Mouse (Mus musculus) lung, postnatal 25 days (tissue): ENCODE results near the gene Casp8.
A peak's percentile ranks its signal among the peaks of the same experiment; 100 is the strongest.
"Not testable (repeated sequence)": the region's sequence is repeated elsewhere in the genome, so short reads cannot be mapped to it uniquely, and the experiment has no call there.

Experiments used
- DNase-seq: peaks from one replicate; pipeline ENCODE4 v3.0.0; 2022; ENCODE audit warnings: low spot score

Casp8 gene

DNA sequence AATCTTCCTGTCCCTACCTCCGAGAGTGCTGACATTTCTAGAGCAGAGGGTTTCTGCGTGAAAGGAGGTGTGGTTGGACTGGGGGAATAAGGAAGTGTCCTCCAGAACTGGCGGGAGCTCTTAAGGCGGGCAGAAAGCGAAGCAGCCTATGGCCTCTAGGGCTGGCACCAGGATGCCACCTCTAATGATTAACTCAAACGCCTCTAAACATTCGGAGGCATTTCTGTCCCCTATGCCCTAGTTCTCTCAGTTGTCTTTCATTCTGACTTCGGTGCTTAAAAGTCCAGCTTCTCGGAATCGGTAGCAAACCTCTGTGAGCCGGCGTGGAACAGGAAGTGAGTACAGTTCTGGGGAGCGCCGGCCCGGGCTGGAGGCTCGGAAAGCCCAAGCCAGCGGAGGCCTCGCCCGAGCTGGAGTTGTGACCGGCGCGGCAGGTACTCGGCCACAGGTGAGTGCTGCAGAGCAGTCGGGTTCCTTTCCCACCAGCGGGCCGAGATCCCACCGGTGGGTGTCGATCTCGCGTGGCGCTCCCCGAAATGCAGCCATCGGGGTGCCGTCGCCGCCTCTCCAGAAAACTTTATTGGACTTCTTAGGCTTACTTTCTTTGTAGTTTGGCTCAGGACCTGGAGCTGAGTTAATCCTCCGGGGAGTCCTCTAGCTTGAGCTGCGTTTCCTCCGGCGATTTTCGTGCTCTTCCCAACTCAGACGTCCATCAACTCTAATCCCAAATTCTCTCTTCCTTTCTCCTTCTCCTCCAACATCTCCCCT lies at the start of gene Casp8:
TSS of gene Casp8 (plus strand) at position 84 of the 768 bp plus-strand sequence.
- peak; percentile 75 for DNase-seq

DNA sequence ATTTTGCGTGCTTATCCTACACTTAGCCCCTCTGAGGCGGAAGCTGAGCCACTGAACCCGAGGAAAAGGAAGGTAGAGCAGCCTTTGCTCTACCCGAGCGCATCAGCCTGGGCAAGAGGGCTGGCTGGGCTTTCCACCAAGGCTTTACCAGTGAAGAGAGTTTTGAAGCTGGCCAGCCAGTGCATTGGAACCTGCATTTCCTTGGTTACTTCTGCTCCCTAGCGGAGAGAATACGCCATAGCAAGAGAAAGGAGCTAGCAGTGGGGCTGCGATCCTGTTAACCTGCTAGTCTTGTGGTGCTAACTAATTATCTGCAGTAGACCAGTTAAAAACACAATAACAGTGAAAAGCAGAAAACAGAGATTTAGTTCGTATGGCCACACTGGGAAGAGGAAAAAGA lies 48.3 kb upstream of the Casp8 start:
- DNase-seq, result peak; percentile 37

DNA sequence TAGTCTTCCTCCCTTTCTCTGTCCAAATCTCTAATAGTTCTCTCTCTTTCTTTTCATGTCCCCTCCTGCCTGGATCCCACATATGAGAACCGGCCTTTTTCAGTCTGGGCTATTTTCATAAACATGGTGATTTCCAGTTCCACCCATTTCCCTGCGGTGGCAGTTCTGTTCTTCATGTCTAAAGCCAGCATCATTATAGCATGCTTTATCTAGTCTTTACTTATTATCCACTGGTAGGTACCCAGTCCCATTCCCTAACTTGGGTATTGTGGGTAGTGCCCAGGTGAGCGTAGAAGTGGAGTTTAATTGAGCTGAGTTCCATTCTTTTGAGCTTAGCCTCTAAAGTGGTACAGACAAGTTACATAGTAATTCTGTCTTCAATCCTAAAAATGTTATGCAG lies 35.7 kb upstream of the Casp8 start:
- DNase-seq, result no peak

- DNase-seq, result no peak
Measured at GRCm38 (mm10) chr1:58760581-58760980, 34.6 kb upstream of the Casp8 start.

- DNase-seq, result peak; percentile 52
Measured at GRCm38 (mm10) chr1:58761391-58762275, 33.5 kb upstream of the Casp8 start.

DNA sequence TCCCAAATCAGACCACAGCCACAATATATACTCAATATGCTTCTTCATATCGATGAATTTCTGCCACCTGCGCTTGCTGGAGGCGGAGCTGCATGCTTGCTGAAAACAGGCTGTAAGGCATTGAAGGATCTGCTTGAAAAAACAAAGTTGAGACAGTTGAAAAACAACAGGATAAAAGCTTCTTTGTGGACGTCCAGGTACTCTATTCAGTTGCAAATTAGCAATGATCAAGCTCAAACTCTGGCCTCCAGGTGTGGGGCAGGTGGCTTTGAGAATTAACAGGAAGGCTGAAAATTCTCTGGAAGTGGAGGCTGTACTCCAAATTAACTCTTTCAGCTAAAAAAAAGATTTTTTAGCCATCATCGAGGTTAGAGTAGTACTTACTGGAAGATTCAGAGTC lies 32.6 kb upstream of the Casp8 start:
- DNase-seq, result no peak

GRCm38 (mm10) chr1:58766446-58766845 lies 28.7 kb upstream of the Casp8 start:
- not testable (repeated sequence) for DNase-seq

- no peak for DNase-seq
Measured at GRCm38 (mm10) chr1:58769136-58769535, 26.0 kb upstream of the Casp8 start.

DNA sequence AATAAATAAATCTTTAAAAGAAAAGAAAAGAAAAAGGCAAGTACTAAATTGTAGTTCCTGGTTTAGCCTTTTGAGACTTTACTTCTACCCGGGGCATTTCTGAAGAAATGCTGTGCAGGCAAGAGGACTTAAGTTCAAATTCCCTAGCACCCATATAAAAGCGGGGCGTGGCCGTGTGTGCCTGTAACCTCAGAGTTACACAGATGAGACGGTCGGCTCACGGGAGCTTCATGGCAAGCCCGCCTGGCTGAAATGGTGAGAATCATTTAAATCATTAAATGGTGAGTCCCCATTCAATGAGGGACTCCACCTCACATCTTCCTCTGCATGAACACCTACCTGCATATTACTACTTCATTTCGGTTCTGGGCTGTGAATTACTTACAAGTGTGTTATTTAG lies 25.5 kb upstream of the Casp8 start:
- DNase-seq, result no peak

DNA sequence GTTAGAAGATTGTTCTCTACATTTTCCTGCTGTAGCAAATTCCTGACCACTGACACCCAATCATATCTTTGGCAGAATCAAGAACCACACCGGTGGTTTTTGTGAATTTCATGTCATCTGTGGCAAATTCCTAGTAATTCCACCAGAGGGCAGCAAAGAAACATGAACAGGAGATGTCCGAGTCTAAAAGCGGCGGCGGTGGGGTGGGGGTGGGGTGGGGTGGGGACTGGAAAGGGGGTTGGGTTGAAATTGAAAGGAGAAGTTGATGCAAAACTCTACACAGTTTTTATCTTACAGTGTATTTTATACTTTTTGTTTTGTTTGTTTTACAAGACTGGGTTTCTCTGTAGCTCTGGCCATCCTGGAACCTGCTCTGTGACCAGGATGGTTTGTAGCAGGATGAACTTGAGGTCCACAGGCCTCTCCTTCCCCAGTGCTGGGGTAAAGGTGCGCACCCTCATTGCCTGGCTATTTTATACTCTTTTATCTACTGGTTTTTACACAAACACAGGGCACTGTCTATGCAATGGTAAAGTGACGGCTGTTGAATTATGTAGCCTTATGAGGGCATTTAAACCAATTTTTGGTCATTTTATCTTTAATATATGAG lies 25.0 kb upstream of the Casp8 start:
- DNase-seq, result peak; percentile 69

DNA sequence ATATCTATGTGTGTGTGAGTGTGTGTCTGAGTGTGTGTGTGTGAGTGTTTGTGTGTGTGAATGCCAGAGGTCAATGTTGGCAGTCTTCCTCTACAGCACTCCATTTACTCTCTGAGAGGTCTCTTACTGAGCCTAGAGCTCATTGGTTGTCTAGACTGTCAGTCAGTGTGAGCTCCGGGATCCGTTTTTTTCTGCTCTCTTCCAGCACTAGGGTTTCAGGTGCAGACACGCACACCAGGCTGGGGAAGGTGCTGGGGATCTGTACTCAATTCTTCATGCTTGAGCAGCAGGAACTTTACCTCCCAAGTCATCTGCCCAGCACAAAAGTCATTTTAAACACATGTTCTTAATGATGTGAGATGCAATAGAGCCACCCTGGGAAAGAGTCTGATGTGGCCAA lies 23.1 kb upstream of the Casp8 start:
- DNase-seq, result no peak

GRCm38 (mm10) chr1:58773280-58773679 lies 21.9 kb upstream of the Casp8 start:
- DNase-seq, result no peak

- DNase-seq, result peak; percentile 34
Measured at GRCm38 (mm10) chr1:58773905-58774304, 21.3 kb upstream of the Casp8 start.

- DNase-seq, result no peak
Measured at GRCm38 (mm10) chr1:58775361-58775760, 19.8 kb upstream of the Casp8 start.

DNA sequence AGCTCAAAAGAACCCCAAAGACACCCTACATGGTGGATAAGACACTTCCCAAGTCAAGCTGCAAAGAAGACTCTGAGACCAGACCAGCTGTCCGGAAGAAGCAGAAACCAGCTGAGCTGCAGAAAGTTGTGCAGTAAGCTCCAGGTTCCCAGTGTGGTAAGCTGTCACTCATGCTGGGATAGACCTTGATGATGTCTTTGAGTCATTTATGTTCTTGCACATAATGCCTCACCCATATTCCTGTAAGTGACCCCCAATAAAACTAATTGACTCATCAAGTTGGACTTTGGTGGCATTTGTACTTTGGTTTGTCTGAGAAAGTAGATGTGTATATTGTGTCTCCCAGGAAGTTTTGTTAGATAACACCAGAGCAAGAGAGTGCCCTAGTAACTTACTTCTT lies 17.6 kb upstream of the Casp8 start:
- DNase-seq, result no peak

DNA sequence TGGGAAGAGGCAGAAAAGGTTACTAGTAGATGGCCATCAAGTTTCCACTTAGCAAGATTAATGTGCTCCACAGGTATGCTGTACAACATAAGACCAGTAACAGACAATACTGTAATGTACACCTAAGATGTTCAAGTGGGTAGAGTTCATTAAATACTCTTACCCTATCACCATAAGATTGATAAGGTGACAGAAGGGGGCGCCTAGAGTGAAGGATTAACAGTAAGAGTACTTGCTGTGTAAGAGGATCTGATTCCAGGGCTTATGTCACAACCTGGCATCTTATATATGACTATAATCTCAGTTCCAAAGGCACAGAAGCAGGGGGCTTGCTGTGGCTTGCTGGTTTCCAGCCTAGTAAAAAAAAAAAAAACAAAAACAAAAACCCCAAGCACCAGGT lies 16.9 kb upstream of the Casp8 start:
- peak; percentile 31 for DNase-seq

GRCm38 (mm10) chr1:58786276-58786675 lies 8.9 kb upstream of the Casp8 start:
- DNase-seq, result no peak

- DNase-seq, result no peak
Measured at GRCm38 (mm10) chr1:58788410-58788809, 6.8 kb upstream of the Casp8 start.

DNA sequence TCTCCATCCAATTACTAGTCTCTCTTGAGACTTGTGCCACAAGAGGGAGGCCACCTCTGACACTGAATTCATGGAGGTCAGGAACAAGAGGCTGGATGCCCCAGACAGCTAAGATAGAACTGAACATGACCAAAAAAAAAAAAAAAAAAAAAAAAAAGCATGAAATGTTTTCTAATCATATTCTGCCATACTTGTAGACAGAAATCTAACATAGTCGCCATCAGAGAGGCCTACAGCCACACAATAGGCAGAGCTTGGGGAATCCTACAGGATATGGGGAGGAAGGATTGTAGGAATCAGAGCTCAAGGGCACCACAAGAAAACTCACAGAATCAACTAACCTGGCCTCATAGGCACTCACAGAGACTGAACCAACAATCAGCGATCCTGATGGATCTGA lies 469 bp upstream of the Casp8 start:
- DNase-seq, result no peak

- DNase-seq, result no peak
Measured at GRCm38 (mm10) chr1:58796059-58796363, 837 bp downstream of the Casp8 start.

DNA sequence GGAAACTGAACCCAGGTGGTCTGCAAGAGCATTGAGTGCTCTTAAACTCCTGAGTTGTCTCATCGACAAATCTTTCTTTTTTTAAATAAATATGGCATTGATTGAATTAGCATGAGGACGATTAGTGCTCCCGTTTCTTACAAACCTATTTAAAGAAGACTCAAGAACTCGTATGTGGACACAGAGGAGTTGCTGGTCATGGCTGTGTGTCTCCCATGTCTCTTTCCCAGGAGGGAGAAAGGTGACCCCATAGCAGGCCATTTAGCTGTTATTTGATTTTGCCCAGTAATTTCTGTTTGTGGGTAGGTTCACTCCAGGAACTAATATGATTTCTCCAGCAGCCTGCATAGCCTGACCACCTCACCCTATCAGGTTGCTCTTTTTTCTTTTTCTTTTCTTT lies 1.7 kb downstream of the Casp8 start:
- no peak for DNase-seq

DNA sequence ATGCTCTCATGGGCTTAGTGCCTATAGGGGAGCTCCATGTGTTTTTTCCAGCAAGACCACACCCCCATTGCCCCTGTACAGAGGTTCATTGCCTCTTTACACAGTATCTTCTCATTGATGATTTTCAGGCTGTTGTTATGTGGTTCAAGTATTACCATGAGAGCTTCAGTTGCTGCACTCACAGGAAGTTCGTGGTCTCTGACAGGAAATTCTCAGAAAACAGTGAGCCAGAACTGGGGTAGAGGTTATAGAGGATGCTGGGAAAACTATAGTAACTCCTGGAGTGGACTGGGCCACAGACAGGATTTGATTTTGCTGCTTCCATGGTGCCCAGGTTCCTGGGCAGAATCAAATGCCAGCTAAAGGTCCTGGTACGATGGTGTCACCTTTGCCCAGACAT lies 2.2 kb downstream of the Casp8 start:
- peak; percentile 59 for DNase-seq

- no peak for DNase-seq
Measured at GRCm38 (mm10) chr1:58798911-58799310, 3.7 kb downstream of the Casp8 start.
